Mouse (Mus musculus) urinary bladder, postnatal 14 days (tissue): Measurements from ENCODE around the gene Nckap5l.
"Not testable (repeated sequence)": the region's sequence is repeated elsewhere in the genome, so short reads cannot be mapped to it uniquely, and the experiment has no call there.

ENCODE experiments used
- DNase-seq: peaks from one replicate; pipeline ENCODE4 v3.0.0; 2021; ENCODE audit warnings: low spot score

Gene Nckap5l

DNA sequence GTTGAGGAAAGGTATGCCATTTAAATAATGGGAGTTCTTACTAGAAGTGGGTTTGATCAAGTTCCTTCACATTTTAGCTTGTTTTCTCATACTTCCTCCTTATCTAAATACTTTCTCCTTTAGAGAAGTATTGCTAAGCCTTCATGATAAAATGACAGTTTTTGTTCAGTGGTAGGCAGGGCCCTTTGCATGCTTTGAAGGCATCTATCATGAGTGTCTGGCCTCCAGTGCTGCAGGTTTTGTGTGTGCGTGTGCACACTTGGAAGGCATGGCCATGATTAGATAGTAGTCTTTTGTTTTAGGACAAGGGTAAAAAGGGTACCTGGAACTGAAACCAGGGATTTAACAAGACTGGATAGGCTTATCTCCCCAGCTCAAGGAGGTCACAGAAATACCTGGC is 61.1 kb downstream of the Nckap5l start:
- no peak for DNase-seq

DNA sequence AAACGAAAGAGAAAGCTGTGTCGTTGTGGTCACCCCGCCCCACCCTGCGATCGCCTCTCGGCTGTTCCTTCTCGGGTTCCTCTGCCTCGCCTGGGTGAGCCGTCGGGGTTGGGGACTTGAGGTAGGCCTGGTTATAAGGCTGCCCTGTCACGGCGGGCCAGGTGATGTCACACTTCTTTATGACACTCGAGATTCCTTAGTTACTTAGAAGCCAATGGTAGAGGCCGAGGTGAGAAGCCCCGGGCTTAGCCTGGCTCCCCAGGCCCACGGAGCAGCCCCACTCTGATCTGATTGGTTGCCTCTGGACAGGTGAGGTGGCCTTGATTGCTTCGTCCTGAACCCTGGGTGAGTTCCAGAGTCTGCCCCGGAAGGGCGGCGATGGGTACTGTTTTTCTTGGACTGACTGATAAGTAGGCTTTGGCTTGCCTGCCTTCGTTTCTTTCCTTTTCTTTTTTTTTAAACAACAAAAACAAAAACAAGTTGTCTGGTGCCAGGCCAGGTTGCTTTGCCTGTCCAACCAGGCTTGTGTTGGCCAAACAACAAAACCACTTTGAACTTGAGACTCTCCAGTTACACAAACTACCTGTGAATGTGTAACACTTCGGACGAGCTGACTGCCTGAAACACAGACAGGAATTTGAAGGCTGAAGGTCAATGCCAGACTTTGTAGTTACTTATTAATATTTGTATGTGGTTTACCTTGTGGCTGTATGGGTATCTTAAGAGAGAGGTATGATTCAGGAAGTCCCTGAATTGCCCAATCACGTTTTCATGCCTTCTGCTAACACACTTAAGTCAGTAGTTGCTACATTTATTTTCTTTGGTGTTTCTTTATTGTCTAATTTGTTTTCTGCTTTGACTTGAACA is 63.9 kb downstream of the Nckap5l start:
- DNase-seq = peak; percentile 65

DNA sequence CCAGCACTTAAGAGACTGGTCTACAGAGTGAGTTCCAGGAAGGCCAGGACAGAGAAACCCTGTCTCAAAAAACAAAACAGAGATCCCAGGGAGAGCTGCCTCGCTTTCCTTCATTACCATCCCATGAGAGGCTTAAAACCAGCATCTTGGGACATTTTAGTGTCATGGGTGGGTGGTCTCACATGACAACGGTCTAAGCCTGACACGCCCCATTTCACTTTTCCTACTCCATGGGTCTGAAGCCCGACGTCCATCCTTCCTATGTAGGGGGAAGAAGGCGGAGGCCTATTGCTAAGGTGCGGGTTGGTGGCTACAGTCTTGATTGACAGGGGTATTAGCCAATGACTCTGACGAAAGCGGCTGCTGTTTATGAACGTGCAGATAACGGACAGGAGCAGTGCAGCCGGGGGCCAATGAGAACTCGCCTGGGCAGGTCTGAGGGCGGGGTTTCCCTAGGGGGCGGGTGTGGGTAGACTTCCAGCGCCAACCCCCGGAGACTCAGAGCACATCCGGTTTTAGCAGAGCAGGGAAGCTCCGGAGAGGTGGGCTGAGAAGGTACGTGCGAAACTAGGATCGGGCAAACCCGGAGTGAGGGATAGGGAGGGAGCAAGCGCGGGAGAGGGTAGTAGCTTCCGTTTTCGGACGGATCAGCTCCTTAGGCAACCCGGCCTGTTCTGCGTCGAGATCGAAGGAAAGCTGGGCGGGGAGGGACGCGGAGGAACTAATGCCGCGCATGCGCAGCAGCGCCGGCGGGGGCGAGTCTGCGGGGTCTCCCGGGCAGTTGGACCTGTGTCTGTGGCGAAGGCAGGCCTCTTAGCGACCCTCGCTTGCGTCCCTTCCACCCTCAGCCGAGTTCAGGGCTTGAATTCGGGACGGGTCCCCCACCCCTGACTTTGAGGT is 64.8 kb downstream of the Nckap5l start, which contains the start of gene Tmbim6:
Gene Tmbim6 (plus strand): TSS at position 397 of the 900 bp plus-strand sequence.
- DNase-seq = peak; percentile 99

DNA sequence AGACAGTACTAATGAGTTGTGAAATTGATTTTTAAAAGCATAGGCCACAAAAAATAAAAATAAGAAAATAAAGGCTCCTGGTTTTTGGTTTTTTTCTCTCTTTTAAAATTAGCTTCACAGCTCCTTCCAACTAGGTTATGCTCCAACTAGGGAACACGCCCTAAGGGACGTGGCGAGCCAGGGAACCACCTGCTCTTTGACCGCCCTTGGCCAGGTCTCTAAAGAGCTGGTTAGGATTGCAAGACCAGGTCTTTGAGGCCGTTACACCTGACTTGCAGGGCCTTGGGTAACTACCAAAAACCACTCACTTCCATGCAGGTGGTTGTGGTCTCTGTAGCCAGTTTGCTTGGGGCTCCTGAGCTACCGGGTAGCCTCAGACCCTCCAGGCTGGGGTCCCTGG is 65.6 kb downstream of the Nckap5l start:
- DNase-seq = no peak

DNA sequence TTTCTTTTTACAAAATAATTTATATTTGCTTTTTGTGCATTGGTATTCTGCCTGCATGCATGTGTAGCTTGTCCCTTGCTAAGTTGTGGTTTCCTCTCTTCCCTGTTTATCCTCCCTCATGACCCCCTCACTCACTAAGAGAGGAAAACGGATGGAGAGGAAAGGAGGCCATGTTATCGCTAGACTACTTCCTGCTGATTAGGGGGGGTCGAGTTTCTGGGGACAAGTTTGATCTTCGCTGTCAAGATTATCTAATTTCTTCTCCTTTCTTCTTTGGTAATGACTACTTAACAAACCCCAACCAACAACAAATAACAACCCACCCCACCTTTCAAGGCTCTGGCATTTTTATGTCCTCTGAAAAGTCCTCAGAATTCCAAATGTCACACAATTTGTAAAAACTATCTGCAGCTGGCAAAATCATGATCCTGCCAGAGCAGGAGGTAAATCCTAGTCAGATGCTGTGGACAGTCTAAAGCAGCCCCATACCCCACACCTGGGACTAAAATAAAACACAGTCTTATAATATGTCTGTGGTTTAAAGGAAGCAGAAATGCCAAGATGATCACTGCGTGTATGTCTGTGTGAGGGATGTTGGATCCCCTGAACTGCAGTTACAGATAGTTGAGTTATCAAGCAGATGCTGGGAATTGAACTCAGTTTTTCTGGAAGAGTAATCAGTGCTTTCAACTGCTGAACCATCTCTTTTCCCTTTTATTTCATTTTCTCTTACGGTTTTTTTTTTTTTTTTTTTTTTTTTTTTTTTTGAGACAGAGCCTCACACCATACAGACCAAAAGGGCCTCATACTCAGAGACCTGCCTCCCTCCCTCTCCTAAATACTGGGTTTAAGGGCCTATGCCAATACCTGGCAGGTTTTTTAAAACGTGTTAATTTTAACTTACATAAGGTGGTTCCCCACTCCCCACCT is 66.8 kb downstream of the Nckap5l start:
- DNase-seq = no peak

DNA sequence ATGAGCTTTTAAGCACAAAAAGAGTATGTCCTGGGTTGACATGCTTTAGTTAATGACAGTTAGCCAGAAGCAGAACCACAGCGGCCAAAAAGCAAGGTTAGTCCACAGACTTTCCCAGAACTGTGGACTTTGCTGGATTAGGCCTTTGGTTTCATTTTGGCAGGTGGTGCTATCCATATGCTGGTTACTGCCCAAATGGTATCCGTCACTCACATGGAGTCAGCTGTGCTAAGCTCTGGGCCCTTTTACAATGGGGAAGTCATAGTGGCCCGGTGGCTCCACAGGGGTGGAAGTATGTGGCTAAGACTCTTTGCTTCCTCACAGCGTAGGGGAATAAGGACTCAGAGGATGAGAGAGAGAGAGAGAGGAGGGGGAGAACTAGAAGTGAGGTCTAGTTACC is 69.6 kb downstream of the Nckap5l start:
- no peak for DNase-seq

DNA sequence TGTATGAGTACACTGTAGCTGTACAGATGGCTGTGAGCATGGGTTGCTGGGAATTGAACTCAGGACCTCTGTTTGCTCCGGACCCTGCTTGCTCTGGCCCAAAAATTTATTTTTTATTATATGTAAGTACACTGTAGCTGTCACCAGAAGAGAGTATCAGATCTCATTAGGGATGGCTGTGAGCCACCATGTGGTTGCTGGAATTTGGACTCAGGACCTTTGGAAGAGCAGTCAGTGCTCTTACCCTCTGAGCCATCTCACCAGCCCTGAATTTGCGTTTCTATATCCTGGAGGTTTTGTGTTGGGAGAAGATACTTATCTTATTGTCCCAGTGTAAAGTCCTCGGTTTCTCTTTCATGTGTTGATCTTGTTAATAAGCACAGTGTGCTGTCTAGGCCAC is 70.8 kb downstream of the Nckap5l start:
- no peak for DNase-seq

DNA sequence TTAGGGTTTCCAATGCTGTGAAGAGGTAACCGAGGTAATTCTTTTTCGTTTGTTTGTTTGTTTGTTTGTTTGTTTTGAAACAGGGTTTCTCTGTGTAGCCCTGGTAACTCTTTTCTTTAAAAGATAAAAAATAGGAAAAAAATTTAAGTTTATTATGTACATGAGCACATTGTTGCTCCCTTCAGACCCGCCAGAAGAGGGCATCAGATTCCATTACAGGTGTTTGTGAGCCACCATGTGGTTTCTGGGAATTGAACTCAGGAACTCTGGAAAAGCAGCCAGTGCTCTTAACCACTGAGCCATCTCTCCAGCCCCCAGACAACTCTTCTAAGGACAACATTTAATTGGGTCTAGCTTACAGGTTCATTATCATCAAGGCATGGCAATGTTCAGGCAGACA is 71.4 kb downstream of the Nckap5l start:
- not testable (repeated sequence) for DNase-seq

DNA sequence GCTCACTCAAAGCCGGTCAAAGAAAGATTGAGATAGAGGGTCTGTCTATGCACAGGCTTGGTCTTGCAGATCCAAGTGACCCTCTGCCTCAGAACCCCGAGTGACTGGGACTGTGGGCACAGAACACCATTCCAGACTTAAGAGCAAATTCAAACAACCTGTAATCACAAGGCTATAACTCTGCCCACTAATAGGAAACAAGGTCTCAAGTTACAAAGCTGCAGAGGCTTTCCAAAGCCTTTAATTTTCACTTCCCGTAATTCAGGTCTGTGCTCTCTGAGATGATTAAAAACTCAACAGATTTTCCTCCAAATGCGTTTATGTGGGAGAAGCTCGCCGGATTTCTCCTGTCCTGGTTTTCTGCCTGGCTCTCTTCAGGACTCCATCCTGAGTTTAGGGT is 73.5 kb downstream of the Nckap5l start:
- DNase-seq = no peak

DNA sequence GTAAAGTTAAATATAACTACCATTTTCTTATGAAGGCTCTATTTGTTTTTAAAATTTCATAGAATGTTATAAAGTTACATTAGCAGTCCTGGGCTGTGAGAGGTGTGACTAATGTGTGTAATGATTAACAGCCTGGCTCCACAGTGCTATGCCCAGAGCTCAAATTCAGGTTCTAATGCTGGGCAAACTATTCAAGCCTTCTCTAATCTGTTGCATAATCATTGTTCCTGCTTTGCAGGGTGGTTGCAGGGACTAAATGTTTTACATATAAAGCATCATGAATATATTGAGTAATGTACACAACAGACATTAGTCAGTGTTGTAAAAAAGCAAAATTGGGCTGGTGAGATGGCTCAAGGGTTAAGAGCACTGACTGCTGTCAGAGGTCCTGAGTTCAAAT is 74.7 kb downstream of the Nckap5l start:
- DNase-seq = no peak

DNA sequence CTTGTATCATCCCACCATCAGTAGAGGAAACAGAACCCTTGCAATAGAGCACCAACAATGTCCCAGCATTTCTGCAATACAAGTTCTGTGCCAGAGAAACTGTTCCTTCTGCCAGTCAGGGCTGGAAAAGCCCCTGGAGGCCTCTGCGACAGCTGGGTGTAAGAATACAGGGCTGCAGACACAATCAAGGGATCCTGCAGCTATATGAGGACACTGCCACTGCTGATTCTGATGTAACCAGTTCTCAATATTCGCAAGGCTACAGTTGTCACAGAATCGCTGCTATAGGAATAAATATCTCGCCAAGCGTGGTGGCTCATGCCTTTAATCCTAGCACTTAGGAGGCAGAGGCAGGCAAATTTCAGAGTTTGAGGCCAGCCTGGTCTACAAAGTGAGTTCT is 81.3 kb downstream of the Nckap5l start:
- no peak for DNase-seq

DNA sequence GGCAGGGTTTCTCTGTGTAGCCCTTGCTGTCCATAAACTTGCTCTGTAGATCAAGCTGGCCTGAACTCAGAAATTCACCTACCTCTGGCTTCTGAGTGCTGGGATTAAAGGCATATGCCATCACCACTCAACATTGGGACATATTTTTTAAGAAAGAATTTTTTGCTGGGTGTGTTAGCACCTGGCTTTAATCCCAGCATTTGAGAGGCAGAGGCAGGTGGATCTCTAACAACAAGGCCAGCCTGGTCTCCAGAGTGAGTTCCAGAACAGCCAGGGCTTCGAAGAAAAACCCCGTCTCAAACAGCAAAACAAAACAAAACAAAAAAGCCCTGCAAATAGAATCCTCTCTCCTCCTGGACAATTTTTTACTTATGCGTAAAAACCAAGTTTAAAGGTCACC is 82.0 kb downstream of the Nckap5l start:
- no peak for DNase-seq

DNA sequence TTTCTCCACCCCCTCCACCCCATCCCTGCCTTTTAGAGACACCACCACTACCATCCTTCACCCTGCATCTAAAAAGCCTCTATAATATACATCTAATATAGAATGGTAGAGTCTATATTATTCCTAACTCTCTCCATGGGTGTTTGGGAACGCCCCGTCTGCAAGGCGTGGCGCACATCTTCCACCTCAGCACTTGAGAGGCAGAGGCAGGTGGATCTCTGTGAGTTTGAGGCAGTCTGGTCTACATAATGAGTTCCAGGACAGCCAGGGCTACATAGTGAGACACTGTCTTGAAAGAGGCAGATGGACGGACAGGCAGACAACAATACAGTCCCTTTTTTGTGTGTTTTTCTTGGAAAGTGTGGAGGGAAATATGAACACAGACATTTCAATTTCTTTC is 82.5 kb downstream of the Nckap5l start:
- no peak for DNase-seq

DNA sequence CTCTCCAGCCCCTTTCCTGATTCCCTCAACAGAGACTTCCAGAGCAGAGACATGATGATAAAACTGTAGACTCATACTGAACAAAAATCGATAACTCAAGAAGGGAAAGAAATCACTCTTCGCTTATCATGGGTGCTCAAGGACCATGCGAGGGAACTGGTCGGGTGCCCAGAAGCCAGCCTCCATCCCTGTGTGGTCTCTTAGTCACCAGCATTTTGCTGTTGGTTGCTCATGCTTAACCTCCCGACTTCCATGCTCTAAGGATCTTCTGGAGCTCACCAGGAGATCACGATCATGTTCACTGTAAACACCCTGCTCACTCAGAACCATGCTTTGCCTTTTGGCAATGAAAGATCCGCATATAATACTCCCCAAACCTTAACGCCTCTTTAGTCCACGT is 84.8 kb downstream of the Nckap5l start:
- DNase-seq = no peak
